Mouse (Mus musculus): ENCODE data around the gene Gemin4. TPM values are rescaled to one million over a fixed set of nuclear protein-coding genes. Genes with fewer than 3 reads are reported as not detected.
"Not testable (repeated sequence)": the region's sequence is repeated elsewhere in the genome, so short reads cannot be mapped to it uniquely, and the experiment has no call there.

The Gemin4 gene
- total RNA-seq, 1 experiment = 34.0 TPM

DNA sequence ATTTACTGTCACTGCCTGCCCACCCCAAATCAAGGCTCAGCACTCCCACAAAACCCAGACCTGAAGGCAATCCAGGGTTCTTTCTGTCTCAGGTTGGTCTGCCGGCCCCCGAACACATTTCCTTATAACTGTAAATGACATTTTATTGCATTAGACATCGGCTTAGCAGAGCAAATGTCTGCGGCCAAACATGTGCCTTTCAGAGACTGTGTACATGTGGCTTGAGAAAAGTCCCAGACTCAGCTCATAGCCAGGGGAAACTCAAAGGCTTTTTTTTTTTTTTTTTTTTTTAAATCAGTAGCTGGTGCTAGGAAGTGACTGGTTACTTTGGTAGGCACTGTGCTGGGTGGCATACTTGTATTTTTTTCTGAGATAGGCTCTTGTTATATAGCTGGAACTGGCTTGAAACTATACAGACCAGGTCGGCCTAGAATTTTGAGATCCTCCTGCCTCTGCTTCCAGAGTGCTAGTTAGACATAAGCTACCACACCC, 1.4 kb downstream of the Gemin4 start:
- no peak for DNase-seq (ENCODE audit: low read depth, low spot score)
- Histone ChIP-seq H3K27ac (ENCODE audit: insufficient read depth, low read depth, low read length, poor library complexity, severe bottlenecking) (no peak overlapping the region), H3K4me1 (ENCODE audit: control insufficient read depth in 2 of 2, insufficient read depth in 2 of 2, low read length in 2 of 2, poor library complexity in 1 of 2) (peaks cover 0 to 6% of the 10 kb centered on the region in 2 experiments; a peak in 1 of 4 replicates), H3K36me3 (ENCODE audit: control insufficient read depth, insufficient read depth, low read length, poor library complexity, severe bottlenecking) (peaks cover 35% of the 10 kb centered on the region), H3K4me3 (ENCODE audit: insufficient read depth in 1 of 2, low read depth in 1 of 2, low read length in 2 of 2, poor library complexity in 1 of 2, severe bottlenecking in 1 of 2) (peak overlapping the region in 1 of 2 experiments; percentile 94; a peak in 2 of 4 replicates), H3K9ac (ENCODE audit: insufficient read depth, low read depth, low read length, poor library complexity, severe bottlenecking) (peak overlapping the region; percentile 98; the same call in 1 of the 2 replicates), H3K9me3 (ENCODE audit: control insufficient read depth, insufficient read depth, low read depth, low read length) (no peaks in the 10 kb centered on the region)
- in situ Hi-C loops (cut with MboI; ENCODE audit: low sequenced_read_pairs in 2 of 2, unreplicated experiment in 2 of 2) = no loop called here
- TF ChIP-seq HCFC1 (IDR thresholded peaks at IDR 0.05; ENCODE audit: borderline replicate concordance, insufficient read depth, low read length) (no peak), MAFK (IDR thresholded peaks at IDR 0.05; ENCODE audit: insufficient read depth, low read depth, low read length) (no peak), CHD2 (IDR thresholded peaks at IDR 0.05; ENCODE audit: low read depth, low read length) (no peak)

DNA sequence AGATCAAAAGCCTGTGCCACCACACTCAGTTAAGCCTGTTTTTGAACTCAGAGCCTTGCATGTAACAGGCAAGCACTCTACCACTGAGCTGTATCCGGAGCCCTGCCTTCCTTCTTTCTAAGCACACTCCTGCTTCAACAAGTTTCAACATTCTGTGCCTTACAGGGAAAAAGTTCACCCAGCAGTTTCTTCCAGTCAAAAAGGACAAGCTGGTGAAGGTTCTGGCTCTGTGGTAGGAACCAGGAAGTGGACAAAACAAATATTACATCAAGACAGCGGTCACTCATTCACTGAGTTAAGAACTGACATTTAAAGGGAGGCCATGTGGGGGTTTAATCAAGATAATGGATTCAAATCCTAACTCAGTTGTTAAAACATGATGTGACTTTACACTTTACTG, 2.5 kb downstream of the Gemin4 start:
- peaks cover 0 to 6% of the 10 kb centered on the region in 2 experiments; a peak in 1 of 4 replicates for H3K4me1 ChIP-seq (ENCODE audit: control insufficient read depth in 2 of 2, insufficient read depth in 2 of 2, low read length in 2 of 2, poor library complexity in 1 of 2)
- peaks cover 38% of the 10 kb centered on the region for H3K36me3 ChIP-seq (ENCODE audit: control insufficient read depth, insufficient read depth, low read length, poor library complexity, severe bottlenecking)
- no peak overlapping the region for H3K9ac ChIP-seq (ENCODE audit: insufficient read depth, low read depth, low read length, poor library complexity, severe bottlenecking)
- H3K4me3 ChIP-seq (ENCODE audit: insufficient read depth in 1 of 2, low read depth in 1 of 2, low read length in 2 of 2, poor library complexity in 1 of 2, severe bottlenecking in 1 of 2) = no peak overlapping the region
- H3K27ac ChIP-seq (ENCODE audit: insufficient read depth, low read depth, low read length, poor library complexity, severe bottlenecking) = no peak overlapping the region
- no peaks in the 10 kb centered on the region for H3K9me3 ChIP-seq (ENCODE audit: control insufficient read depth, insufficient read depth, low read depth, low read length)
- TF ChIP-seq HCFC1 (IDR thresholded peaks at IDR 0.05; ENCODE audit: borderline replicate concordance, insufficient read depth, low read length) = no peak
- TF ChIP-seq MAFK (IDR thresholded peaks at IDR 0.05; ENCODE audit: insufficient read depth, low read depth, low read length) = no peak
- no peak for TF ChIP-seq ZC3H11A (IDR thresholded peaks at IDR 0.05; ENCODE audit: borderline replicate concordance, low read depth, low read length)
- no peak for TF ChIP-seq CHD2 (IDR thresholded peaks at IDR 0.05; ENCODE audit: low read depth, low read length)
- no peak for TF ChIP-seq ZNF384 (IDR thresholded peaks at IDR 0.05; ENCODE audit: low read depth, low read length)
- no peak for DNase-seq (ENCODE audit: low read depth, low spot score)
- in situ Hi-C loops (cut with MboI; ENCODE audit: low sequenced_read_pairs in 2 of 2, unreplicated experiment in 2 of 2) = no loop called here

DNA sequence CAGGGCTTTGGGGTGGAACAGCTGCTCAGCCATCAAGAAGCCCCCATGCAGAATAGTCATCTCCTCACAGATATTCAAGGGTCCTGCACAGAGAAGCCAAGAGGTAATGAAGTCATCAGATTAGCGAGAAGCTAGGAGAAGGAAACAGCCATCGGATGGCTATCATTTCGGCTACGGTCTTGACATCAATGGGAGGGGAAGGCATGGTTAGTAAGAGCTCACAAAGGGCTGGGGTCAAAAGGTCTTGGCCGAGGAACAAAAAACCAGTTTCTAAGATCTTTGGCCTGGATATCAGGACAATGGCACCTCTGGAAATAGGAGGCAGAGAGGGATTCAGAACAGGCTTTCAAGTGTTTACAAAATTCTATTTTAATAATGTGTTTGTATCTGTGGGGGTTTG, 3.6 kb downstream of the Gemin4 start:
- Histone ChIP-seq H3K4me1 (ENCODE audit: control insufficient read depth in 2 of 2, insufficient read depth in 2 of 2, low read length in 2 of 2, poor library complexity in 1 of 2) (peaks cover 0 to 6% of the 10 kb centered on the region in 2 experiments; a peak in 1 of 4 replicates), H3K9ac (ENCODE audit: insufficient read depth, low read depth, low read length, poor library complexity, severe bottlenecking) (no peak overlapping the region), H3K27ac (ENCODE audit: insufficient read depth, low read depth, low read length, poor library complexity, severe bottlenecking) (no peak overlapping the region), H3K4me3 (ENCODE audit: insufficient read depth in 1 of 2, low read depth in 1 of 2, low read length in 2 of 2, poor library complexity in 1 of 2, severe bottlenecking in 1 of 2) (no peak overlapping the region), H3K9me3 (ENCODE audit: control insufficient read depth, insufficient read depth, low read depth, low read length) (no peaks in the 10 kb centered on the region), H3K36me3 (ENCODE audit: control insufficient read depth, insufficient read depth, low read length, poor library complexity, severe bottlenecking) (peaks cover 38% of the 10 kb centered on the region)
- DNase-seq (ENCODE audit: low read depth, low spot score) = no peak
- in situ Hi-C loops (cut with MboI; ENCODE audit: low sequenced_read_pairs in 2 of 2, unreplicated experiment in 2 of 2) = no loop called here
- no peak for TF ChIP-seq MAFK (IDR thresholded peaks at IDR 0.05; ENCODE audit: insufficient read depth, low read depth, low read length)
- TF ChIP-seq ZNF384 (IDR thresholded peaks at IDR 0.05; ENCODE audit: low read depth, low read length) = no peak

DNA sequence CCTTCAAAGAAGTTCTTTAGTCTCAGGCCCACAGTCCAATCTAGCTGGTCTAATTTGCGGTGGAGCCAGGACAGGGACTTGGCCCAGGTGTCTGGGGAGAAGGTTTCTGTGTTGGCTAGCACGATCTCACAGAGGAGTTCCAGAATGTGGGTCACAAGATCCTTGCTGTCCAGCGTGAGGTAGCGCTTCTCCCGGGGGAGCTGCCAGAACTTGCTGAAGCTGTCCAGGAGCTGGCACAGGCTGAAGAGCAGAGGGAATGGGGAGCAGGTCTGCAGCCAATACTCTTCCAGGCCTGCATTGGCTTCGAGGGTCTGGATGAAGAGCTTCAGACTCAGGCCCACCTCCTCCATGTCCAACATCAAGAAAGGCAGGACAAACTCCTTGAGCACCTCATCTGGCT, 5.9 kb downstream of the Gemin4 start:
- H3K4me3 ChIP-seq (ENCODE audit: insufficient read depth in 1 of 2, low read depth in 1 of 2, low read length in 2 of 2, poor library complexity in 1 of 2, severe bottlenecking in 1 of 2); H3K4me1 ChIP-seq (ENCODE audit: control insufficient read depth in 2 of 2, insufficient read depth in 2 of 2, low read length in 2 of 2, poor library complexity in 1 of 2); in situ Hi-C loops (cut with MboI; ENCODE audit: low sequenced_read_pairs in 2 of 2, unreplicated experiment in 2 of 2); DNase-seq (ENCODE audit: low read depth, low spot score); H3K27ac ChIP-seq (ENCODE audit: insufficient read depth, low read depth, low read length, poor library complexity, severe bottlenecking); H3K9me3 ChIP-seq (ENCODE audit: control insufficient read depth, insufficient read depth, low read depth, low read length); H3K9ac ChIP-seq (ENCODE audit: insufficient read depth, low read depth, low read length, poor library complexity, severe bottlenecking): not testable (repeated sequence)
- peaks cover 38% of the 10 kb centered on the region for H3K36me3 ChIP-seq (ENCODE audit: control insufficient read depth, insufficient read depth, low read length, poor library complexity, severe bottlenecking)

DNA sequence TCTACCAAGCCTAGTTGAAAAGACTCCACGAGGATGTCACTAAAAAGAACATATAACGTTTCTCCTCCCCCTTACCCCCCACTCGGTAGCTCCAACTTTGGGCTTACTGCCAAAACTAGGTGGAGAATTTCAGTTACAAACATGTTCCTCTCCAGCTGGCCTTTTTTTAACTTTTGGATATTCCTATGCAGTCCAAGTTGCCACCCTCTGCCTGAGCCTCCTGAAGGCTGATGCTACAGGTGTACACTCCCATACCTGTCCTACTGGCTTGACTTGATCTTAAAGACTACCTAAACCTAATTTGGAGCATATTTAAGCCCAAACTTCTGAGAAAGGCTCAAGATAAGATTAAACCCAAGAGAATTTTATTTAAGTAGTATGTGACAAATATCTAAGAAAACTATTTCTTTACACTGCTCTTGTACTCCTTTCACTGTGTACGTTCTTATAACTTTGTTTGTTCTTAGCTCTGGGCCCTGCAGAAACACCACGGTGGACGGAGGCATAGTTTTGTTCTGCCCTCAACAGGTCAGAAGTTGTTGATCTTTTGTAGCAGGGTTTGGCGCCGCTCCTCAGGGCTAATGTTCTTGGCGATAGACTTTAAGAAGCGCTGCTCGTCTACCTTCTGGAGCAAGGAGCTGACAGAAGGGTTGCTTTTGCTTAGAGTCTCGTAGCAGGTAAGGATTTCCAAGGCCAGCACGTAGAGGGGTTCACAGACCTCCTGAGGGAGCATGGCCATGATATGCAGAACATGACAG, 7.1 kb downstream of the Gemin4 start:
- Histone ChIP-seq H3K4me3 (ENCODE audit: insufficient read depth in 1 of 2, low read depth in 1 of 2, low read length in 2 of 2, poor library complexity in 1 of 2, severe bottlenecking in 1 of 2) (no peak overlapping the region), H3K4me1 (ENCODE audit: control insufficient read depth in 2 of 2, insufficient read depth in 2 of 2, low read length in 2 of 2, poor library complexity in 1 of 2) (no peaks in the 10 kb centered on the region), H3K9ac (ENCODE audit: insufficient read depth, low read depth, low read length, poor library complexity, severe bottlenecking) (no peak overlapping the region), H3K9me3 (ENCODE audit: control insufficient read depth, insufficient read depth, low read depth, low read length) (no peaks in the 10 kb centered on the region), H3K36me3 (ENCODE audit: control insufficient read depth, insufficient read depth, low read length, poor library complexity, severe bottlenecking) (peaks cover 33% of the 10 kb centered on the region), H3K27ac (ENCODE audit: insufficient read depth, low read depth, low read length, poor library complexity, severe bottlenecking) (no peak overlapping the region)
- TF ChIP-seq ZNF384 (IDR thresholded peaks at IDR 0.05; ENCODE audit: low read depth, low read length) (no peak), CHD2 (IDR thresholded peaks at IDR 0.05; ENCODE audit: low read depth, low read length) (no peak), HCFC1 (IDR thresholded peaks at IDR 0.05; ENCODE audit: borderline replicate concordance, insufficient read depth, low read length) (no peak), ZC3H11A (IDR thresholded peaks at IDR 0.05; ENCODE audit: borderline replicate concordance, low read depth, low read length) (no peak), MAFK (IDR thresholded peaks at IDR 0.05; ENCODE audit: insufficient read depth, low read depth, low read length) (no peak)
- in situ Hi-C loops (cut with MboI; ENCODE audit: low sequenced_read_pairs in 2 of 2, unreplicated experiment in 2 of 2) = no loop called here
- DNase-seq (ENCODE audit: low read depth, low spot score) = no peak
